Mouse (Mus musculus) gastrocnemius, postnatal 10 days (tissue): ENCODE data around the gene Gm6525. TPM values are rescaled to one million over a fixed set of nuclear protein-coding genes. Genes with fewer than 3 reads are reported as not detected.

Experiments used
- DNase-seq: peaks from one replicate; pipeline ENCODE4 v3.0.0; 2021; ENCODE audit warnings: mixed read lengths
- long read RNA-seq, 2 experiments: library from polyadenylated mRNA; stranded (forward); transcript quantifications; one replicate each; pipeline ENCODE4 v2.0.0; 2021
- total RNA-seq, 2 experiments: library from RNA; stranded (reverse); gene quantifications; 2 replicates each; pipeline ENCODE4 v1.2.3; 2021

Gm6525 gene
- under 1 TPM in 1 of 2 experiments, not detected in 1; 0.31 TPM for total RNA-seq
- long read RNA-seq, experiment 1, partial matches to known transcripts = 0 of 1 reads
- long read RNA-seq, experiment 1, other reads (novel, unspliced or antisense) = 1 of 1 reads
- long read RNA-seq, experiment 2 = 0 reads

DNA sequence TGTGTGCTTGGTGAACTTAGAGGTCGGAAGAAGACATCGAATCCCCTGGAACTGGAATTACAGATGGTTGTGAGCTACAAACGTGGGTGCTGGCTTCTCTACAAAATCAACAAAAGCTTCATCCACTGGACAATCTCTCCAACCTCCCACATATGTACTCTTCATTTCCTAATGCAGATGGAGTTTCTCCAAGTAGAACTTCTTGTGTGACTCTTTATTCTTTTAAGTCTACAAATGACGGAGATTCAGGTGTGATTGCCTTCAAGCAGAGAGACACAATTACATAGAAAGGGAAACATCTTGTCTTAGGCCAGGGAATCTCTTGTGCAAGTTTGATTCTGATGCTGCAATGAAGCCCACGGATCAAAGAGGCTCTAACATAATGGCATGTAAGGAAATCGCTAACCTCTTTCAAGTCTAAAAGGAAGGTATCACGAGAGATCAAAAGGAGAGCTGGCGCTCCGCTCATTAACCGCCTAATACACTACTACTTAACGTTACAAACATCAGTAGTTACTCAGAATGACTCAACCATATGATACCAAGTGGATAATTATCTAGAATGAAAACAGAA, at the start of gene Gm6525:
Gene Gm6525, plus strand, starts transcription at position 524 of the 574 bp plus-strand sequence.
- no peak for DNase-seq

DNA sequence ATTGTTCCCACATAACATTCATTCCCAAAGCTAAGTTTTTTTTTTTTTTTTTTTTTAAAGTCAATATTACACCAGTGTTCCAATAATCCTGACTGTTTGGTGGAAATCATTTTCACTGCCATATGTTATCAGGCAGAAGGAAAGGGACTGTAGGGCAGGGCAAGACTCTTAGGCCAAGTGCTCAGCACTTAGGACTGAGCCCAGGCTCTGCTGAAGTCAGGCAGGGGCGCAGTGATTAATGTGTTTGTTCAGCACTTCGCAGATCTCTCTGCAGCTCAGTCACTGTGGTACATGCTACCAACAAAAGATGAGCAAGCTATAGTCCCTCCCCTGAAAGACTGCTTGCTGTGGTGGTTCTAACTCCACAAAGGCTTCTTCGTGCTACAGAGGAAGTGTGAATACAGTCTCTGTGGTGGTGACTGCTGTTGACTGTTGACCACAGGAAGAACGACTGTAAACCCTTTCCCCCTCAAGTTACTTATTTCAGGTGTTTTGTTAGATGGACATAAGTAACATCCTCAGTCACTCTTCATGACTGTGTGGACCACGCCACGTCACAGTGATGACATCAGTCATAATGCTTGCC, 48.1 kb upstream of the Gm6525 start:
- DNase-seq = no peak

DNA sequence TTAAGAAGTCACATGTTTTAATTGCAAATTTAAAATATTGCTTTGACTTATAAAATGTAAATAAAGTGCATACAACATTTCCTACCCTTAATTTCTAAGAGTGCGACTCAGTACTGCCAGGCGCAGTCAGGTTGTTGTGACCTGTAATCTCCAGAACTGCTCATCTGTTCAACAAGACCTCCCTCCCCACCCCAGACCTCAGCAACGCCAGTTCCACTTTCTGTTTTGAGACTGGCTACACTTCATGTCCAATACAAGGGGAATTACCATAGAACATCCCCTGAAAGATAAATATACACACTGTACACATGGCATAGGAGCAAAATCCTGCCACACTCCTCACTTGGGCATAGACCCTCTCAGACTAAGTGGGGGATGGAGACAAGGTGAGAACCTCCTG, 47.2 kb upstream of the Gm6525 start:
- no peak for DNase-seq

DNA sequence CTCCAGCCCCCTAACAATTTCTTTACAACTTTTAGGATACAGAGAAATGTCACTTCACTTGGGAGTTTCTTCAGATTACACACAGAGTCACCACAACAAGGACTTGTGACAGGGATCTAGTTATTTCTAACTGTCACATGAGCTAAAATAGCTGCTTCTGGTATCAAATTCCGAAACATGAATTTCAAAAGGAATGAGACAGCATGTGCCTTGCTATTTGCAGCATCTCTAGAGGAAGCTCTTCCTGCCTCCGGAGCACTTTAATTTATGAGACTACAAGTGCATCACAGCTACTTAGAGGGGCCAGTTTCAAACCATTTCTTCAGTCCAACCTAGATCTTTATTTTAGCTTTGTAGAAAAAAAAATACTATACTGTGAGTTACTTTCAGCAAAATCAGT, 46.5 kb upstream of the Gm6525 start:
- DNase-seq = no peak

DNA sequence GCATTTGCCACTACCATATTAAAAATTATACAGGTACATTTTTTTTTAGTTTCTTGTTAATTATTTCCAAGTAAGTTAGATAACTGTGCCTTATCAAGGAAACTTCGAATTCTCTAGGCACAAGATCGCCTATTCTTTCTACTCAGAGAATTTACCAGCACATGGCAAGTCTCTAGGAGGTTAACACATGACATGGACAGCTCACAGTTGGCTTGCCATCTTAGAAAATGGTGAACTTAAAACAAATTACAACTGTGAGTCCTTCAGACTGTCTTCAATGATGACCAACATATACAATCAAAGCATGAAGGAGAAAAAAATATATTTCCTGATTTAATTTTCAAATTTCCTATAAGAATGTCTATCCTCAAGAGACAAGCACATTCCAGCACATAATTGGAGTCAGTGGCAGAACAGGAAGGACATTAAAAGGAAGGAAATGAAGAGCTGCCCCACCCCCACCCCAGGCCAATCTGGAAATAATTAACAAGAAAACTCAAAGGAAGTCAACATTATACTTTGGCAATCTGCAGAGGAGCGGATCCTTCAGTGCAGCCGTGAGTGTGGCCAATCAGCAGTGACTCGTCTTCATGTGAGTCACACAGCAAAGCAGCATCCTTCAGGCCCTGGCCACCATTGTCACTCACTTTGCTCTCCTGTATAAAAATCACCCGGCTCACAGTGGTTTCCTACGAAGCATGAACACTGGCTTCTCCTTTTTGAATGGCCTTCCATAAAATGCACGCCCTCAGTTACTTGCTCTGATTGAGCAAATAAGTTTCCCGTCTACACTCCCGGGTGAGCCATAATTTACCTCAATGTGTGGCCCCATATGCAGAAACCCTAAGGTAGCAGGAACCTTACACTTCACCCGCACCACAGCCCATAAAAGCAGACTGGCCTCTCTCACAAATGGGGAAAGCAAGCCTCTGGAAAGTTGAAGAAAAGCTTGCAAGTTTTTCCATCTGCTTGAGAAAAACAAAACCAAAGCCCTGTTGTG, 44.7 kb upstream of the Gm6525 start:
- no peak for DNase-seq

DNA sequence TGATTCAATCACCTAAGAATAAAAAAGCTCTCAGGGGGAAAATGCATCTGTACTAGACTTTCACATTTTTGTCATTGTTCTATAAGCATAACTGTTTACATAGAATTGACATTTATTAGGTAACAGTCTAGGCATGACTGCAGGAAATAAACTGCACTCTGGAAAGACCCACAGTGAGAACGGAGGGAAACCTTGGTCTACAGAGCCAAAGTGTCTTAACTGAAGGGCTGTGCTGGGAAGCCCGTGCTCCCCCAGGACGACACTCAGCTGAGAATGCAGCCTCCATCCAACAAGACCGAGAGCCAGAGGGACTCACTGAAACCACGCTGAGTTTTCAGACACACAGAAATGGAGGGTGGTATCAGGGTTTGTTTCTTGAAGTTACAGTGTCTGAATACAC, 43.1 kb upstream of the Gm6525 start:
- DNase-seq = no peak

- DNase-seq = no peak
Observed at GRCm38 (mm10) chr3:84131369-84131768, 42.5 kb upstream of the Gm6525 start.

- DNase-seq = no peak
Observed at GRCm38 (mm10) chr3:84135387-84135786, 38.5 kb upstream of the Gm6525 start.

DNA sequence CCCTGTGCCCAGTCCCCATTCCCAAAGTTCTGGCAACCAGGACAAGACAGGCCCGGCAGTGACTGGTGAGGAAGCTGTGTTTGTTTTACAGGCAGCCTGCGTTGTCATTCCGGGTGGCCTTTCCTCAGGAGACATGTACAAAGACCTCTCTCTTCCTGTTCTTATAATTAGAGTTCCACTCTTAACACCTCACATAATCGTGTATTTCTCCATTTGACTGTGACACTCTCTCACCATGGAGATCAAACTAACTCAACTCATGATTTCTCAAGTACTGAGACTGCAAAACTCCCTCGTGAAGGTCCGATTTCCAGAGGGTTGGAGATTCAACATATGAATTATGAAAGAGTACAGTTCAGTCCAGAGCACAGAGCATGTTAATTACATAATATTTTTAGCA, 38.0 kb upstream of the Gm6525 start:
- no peak for DNase-seq

- no peak for DNase-seq
Observed at GRCm38 (mm10) chr3:84136509-84136908, 37.4 kb upstream of the Gm6525 start.

DNA sequence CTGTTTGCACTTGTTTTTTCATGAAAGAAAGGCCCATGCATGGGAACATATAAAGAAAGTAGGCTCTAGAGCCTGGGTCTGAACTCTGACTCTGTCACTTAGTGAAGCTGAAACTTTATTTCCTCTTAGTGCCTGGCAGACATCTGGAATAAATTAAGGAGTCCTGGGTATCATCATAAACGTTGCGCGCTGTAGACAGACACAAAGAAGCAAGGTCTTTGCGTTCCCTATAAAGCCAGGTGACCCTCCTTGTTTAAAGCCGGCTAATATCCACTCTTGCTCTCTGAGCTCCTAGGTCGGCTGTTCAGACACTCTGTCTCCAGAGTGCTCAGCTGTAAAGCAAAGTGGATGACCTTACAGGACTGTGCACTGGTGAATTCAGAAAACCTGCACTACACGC, 33.0 kb upstream of the Gm6525 start:
- no peak for DNase-seq

- DNase-seq = no peak
Observed at GRCm38 (mm10) chr3:84149831-84150230, 24.1 kb upstream of the Gm6525 start.

DNA sequence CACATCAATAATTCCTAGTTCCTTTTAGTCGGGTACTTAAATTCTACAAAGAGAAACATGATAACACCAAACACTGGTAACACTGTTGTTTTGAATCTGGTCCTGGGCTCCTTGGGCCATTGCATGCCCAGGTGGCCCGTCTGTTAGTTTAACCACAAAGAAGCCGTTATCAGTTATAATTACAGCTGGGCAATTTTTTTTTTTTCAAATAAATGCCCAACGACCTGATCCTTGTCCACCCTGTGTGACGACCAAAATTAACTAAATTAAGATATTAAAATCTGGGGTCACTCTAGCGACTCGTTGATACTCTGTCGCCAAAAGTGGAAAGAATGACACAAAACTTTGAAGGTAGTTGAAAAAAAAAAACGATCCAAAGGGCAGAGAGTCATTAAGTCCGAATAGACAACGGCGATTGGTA, 19.2 kb upstream of the Gm6525 start:
- DNase-seq = no peak

GRCm38 (mm10) chr3:84155146-84155545, 18.8 kb upstream of the Gm6525 start:
- no peak for DNase-seq

- DNase-seq = peak; percentile 99
Observed at GRCm38 (mm10) chr3:84155558-84156006, 18.3 kb upstream of the Gm6525 start, which contains the start of gene Mnd1. TSS of gene Mnd1 (minus strand) at chr3:84155786.

- DNase-seq = no peak
Observed at GRCm38 (mm10) chr3:84156105-84156504, 17.8 kb upstream of the Gm6525 start.

DNA sequence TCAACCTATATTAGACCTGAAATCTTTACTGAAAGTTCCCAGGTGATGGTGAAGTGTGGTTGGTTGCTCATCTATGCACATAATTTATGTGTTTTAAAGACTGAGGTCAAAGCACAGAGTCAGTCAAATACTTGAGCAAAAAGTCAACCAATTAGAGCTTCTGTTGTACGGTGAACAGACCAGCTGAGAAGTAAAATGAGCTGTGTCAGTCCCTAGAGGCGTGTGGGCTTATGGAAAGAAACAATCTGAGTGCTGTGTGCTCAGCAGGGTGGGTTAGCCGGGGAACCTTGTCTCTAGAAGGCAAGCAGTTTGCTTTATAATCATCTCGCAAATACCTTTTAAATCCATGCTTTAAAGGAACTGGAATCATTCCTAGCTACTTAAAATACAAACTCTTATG, 16.9 kb upstream of the Gm6525 start:
- no peak for DNase-seq

DNA sequence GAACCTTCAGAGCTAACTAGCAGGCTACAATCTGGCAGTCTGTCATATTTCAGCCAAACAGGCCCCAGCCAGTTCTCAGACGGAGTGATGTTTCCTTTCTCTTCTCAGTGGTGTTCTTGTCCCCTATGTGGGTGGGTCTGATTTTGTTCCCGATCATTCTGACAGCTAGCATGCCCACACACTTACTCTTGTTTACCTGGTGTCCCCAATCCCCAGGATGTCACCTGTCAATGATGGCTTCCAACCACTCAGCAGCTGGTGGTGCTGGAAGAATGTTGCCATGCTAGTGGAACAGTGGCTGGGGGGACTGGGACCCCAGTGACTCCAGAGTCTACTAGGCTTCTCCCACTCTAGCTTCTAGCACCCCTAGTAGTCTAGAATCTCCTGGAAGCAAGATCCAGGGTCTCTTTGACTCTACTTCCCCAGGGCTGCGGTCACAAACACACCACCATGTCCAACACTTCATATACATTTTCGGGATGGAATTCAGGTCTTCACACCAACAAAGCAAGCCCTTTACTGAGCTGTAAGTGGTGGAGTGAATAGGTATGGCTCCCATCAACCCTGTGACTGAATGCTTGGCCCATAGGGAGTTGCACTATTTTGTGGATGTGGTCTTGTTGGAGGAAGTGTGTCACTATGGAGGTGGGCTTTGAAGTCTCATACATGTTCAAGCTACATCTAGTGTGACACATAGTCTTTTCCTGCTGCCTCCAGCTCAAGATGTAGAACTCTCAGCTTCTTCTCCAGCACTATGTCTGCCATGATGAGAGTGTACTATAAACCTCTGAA, 16.1 kb upstream of the Gm6525 start:
- DNase-seq = no peak

DNA sequence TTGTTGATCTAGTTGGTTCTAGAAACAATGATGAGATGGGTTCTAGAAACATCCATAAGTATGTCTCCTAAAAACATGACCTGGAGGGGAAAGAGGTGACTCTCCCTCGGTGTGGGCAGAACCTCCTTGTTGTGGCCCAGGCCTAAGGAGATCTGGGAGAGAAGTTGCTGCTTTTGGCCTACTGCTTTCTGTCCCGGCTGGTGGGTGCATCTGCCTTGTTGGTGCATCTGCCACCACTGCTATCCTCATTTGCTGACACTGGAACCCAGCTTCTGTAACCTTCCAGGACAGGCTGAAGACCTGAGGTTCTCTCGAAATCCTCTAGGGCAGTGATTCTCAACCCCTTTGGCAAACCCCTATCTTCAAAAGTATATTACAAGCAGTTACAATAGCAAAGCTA, 8.5 kb upstream of the Gm6525 start:
- DNase-seq = no peak

GRCm38 (mm10) chr3:84166073-84166472, 7.8 kb upstream of the Gm6525 start:
- no peak for DNase-seq

GRCm38 (mm10) chr3:84168943-84169342, 5.0 kb upstream of the Gm6525 start:
- no peak for DNase-seq
